Mouse (Mus musculus): Measurements from ENCODE around the gene Kif21b. TPM values are rescaled to one million over a fixed set of nuclear protein-coding genes. Genes with fewer than 3 reads are reported as not detected.

Gene Kif21b
- total and polyA plus RNA-seq, 3 experiments = 4.0 to 34.0 TPM; not detected in 1

GRCm38 (mm10) chr1:136172696-136173095 is 41.5 kb downstream of the Kif21b start:
- no peaks in the 10 kb centered on the region for H3K9me3 ChIP-seq (replicated peaks; ENCODE audit: insufficient read depth, low read length)
- H3K4me1 ChIP-seq (ENCODE audit: control insufficient read depth in 1 of 2, insufficient read depth in 2 of 2, low read length in 2 of 2) = peaks cover 3 to 7% of the 10 kb centered on the region in 2 experiments; a peak in 3 of 4 replicates
- DNase-seq (ENCODE audit: low read depth, low spot score) = no peak
- no peak overlapping the region for H3K4me3 ChIP-seq (ENCODE audit: control insufficient read depth in 1 of 2, insufficient read depth in 1 of 2, low read depth in 2 of 2, low read length in 2 of 2)
- no peak overlapping the region for H3K27ac ChIP-seq (ENCODE audit: control insufficient read depth, low read depth, low read length)
- TF ChIP-seq ETS1 (IDR thresholded peaks at IDR 0.05; ENCODE audit: low read depth, low read length) (no peak), CTCF (IDR thresholded peaks at IDR 0.05 in 2 of 3, conservative IDR thresholded peaks at IDR 0.05 in 1 of 3; ENCODE audit: control insufficient read depth in 1 of 3, insufficient read depth in 1 of 3, low read depth in 2 of 3, low read length in 3 of 3, poor library complexity in 1 of 3, severe bottlenecking in 1 of 3) (no peak), BHLHE40 (IDR thresholded peaks at IDR 0.05; ENCODE audit: borderline replicate concordance, low read depth, low read length) (no peak), JUND (IDR thresholded peaks at IDR 0.05; ENCODE audit: low read depth, low read length) (no peak), POLR2A (IDR thresholded peaks at IDR 0.05; ENCODE audit: control insufficient read depth in 1 of 2, insufficient read depth in 1 of 2, low read depth in 1 of 2, low read length in 2 of 2, poor library complexity in 1 of 2) (no peak), USF1 (IDR thresholded peaks at IDR 0.05; ENCODE audit: low read depth, low read length) (no peak), ELF1 (IDR thresholded peaks at IDR 0.05; ENCODE audit: low read depth, low read length) (no peak), HCFC1 (IDR thresholded peaks at IDR 0.05; ENCODE audit: low read depth, low read length) (no peak), MXI1 (IDR thresholded peaks at IDR 0.05; ENCODE audit: low read depth, low read length) (no peak), CHD2 (IDR thresholded peaks at IDR 0.05; ENCODE audit: low read length) (no peak), UBTF (IDR thresholded peaks at IDR 0.05; ENCODE audit: borderline replicate concordance, insufficient read depth, low read depth, low read length) (no peak), ZMIZ1 (IDR thresholded peaks at IDR 0.05; ENCODE audit: low read depth, low read length) (no peak), KAT2A (conservative IDR thresholded peaks at IDR 0.05; ENCODE audit: low read depth, low read length) (no peak), POLR2AphosphoS5 (IDR thresholded peaks at IDR 0.05; ENCODE audit: borderline replicate concordance, low read depth, low read length) (no peak), TCF12 (IDR thresholded peaks at IDR 0.05; ENCODE audit: low read depth, low read length) (no peak), ZC3H11A (IDR thresholded peaks at IDR 0.05; ENCODE audit: low read depth, low read length) (no peak), ZNF384 (IDR thresholded peaks at IDR 0.05; ENCODE audit: low read depth, low read length) (no peak)
- peaks cover 0 to 1% of the 10 kb centered on the region in 2 experiments; a peak in 3 of 4 replicates for H3K36me3 ChIP-seq (ENCODE audit: control insufficient read depth in 1 of 2, insufficient read depth in 2 of 2, low read length in 2 of 2)
- H3K79me2 ChIP-seq (ENCODE audit: control insufficient read depth, insufficient read depth, low read length, poor library complexity) = no peaks in the 10 kb centered on the region
- H3K27me3 ChIP-seq (ENCODE audit: control insufficient read depth in 1 of 2, insufficient read depth in 2 of 2, low read length in 2 of 2) = no peaks in the 10 kb centered on the region
- H3K9ac ChIP-seq (ENCODE audit: control insufficient read depth, low read depth, low read length, poor library complexity, severe bottlenecking) = no peak overlapping the region

- no peak for TF ChIP-seq NRF1 (IDR thresholded peaks at IDR 0.05; ENCODE audit: insufficient read depth, low read depth, low read length, poor library complexity, severe bottlenecking)
- no peak for TF ChIP-seq ZC3H11A (IDR thresholded peaks at IDR 0.05; ENCODE audit: low read depth, low read length)
- no peak for TF ChIP-seq ETS1 (IDR thresholded peaks at IDR 0.05; ENCODE audit: low read depth, low read length)
- TF ChIP-seq ZKSCAN1 (IDR thresholded peaks at IDR 0.05; ENCODE audit: low read depth, low read length) = no peak
- TF ChIP-seq ELF1 (IDR thresholded peaks at IDR 0.05; ENCODE audit: low read depth, low read length) = no peak
- TF ChIP-seq TBP (IDR thresholded peaks at IDR 0.05; ENCODE audit: low read depth, low read length) = no peak
- TF ChIP-seq MYB (IDR thresholded peaks at IDR 0.05; ENCODE audit: low read depth, low read length) = no peak
- Histone ChIP-seq H3K4me1 (ENCODE audit: control insufficient read depth in 1 of 2, insufficient read depth in 2 of 2, low read length in 2 of 2) (peaks cover 10 to 19% of the 10 kb centered on the region in 2 experiments), H3K4me3 (ENCODE audit: control insufficient read depth in 1 of 2, insufficient read depth in 1 of 2, low read depth in 2 of 2, low read length in 2 of 2) (no peak overlapping the region), H3K9ac (ENCODE audit: control insufficient read depth, low read depth, low read length, poor library complexity, severe bottlenecking) (peak overlapping the region; percentile 32; the same call in 1 of the 2 replicates), H3K79me2 (ENCODE audit: control insufficient read depth, insufficient read depth, low read length, poor library complexity) (no peaks in the 10 kb centered on the region), H3K27ac (ENCODE audit: control insufficient read depth, low read depth, low read length) (no peak overlapping the region), H3K9me3 (replicated peaks; ENCODE audit: insufficient read depth, low read length) (no peaks in the 10 kb centered on the region), H3K27me3 (ENCODE audit: control insufficient read depth in 1 of 2, insufficient read depth in 2 of 2, low read length in 2 of 2) (no peaks in the 10 kb centered on the region), H3K36me3 (ENCODE audit: control insufficient read depth in 1 of 2, insufficient read depth in 2 of 2, low read length in 2 of 2) (peaks cover 1 to 10% of the 10 kb centered on the region in 2 experiments; a peak in 3 of 4 replicates)
- DNase-seq (ENCODE audit: low read depth, low spot score) = peak; percentile 71
These were observed 43.0 kb downstream of the Kif21b start for GRCm38 (mm10) chr1:136174101-136174606.
